Mouse (Mus musculus) heart, adult 2 months (tissue): ENCODE results near the gene Lao1. TPM values are rescaled to one million over a fixed set of nuclear protein-coding genes. Genes with fewer than 3 reads are reported as not detected.

Source experiments
- DNase-seq, 2 experiments: peaks; one replicate each; pipeline ENCODE4 v3.0.0; 2021
- H3K27ac ChIP-seq: fragments of 200-600 bp; 2 replicates; pipeline ENCODE4 v1.8.1; 2022
- H3K27me3 ChIP-seq: fragments of 200-500 bp; 2 replicates; pipeline ENCODE4 v1.6.1; 2012; ENCODE audit warnings: mild to moderate bottlenecking, low read length, inconsistent platforms, mixed read lengths; ENCODE audit not compliant: control insufficient read depth, insufficient read depth
- H3K36me3 ChIP-seq: fragments of 200-500 bp; 2 replicates; pipeline ENCODE4 v1.6.1; 2012; ENCODE audit warnings: low read length, inconsistent platforms; ENCODE audit not compliant: control insufficient read depth, insufficient read depth
- H3K4me1 ChIP-seq: fragments of 200-500 bp; 2 replicates; pipeline ENCODE4 v1.6.1; 2011; ENCODE audit warnings: low read length; ENCODE audit not compliant: control insufficient read depth, insufficient read depth
- H3K4me3 ChIP-seq: fragments of 200-600 bp; 2 replicates; pipeline ENCODE4 v1.8.1; 2022
- H3K79me2 ChIP-seq: fragments of 200-500 bp; replicated peaks from 2 replicates; pipeline ENCODE4 v1.6.1; 2012; ENCODE audit warnings: mild to moderate bottlenecking, inconsistent platforms, low read length, moderate library complexity, mixed read lengths; ENCODE audit not compliant: control insufficient read depth, insufficient read depth
- H3K9ac ChIP-seq: fragments of 200-500 bp; 2 replicates; pipeline ENCODE4 v1.6.1; 2012; ENCODE audit warnings: low read depth, mild to moderate bottlenecking, control low read depth, inconsistent platforms, low read length, mixed read lengths
- CTCF ChIP-seq: fragments of 200-600 bp; IDR thresholded peaks from 2 replicates; pipeline ENCODE4 v1.8.1; 2022; ENCODE audit warnings: antibody characterized with exemption, mild to moderate bottlenecking, moderate library complexity
- EP300 ChIP-seq: fragments of 200-500 bp; IDR thresholded peaks from 2 replicates; pipeline ENCODE4 v1.6.1; 2011; ENCODE audit warnings: low read depth, low read length, control low read depth; ENCODE audit not compliant: insufficient read depth
- POLR2A ChIP-seq: fragments of 200-500 bp; IDR thresholded peaks from 2 replicates; pipeline ENCODE4 v1.6.1; 2011; ENCODE audit warnings: mild to moderate bottlenecking, low read depth, low read length, control low read depth; ENCODE audit not compliant: insufficient read depth
- WGBS: fragments of 180-500 bp; shearing (Covaris S2); methylation state at CpG from one replicate; pipeline ENCODE4 v1.1.7; 2018; 5-methylcytosine and 5-hydroxymethylcytosine counted together
- intact Hi-C: fragments of 180-260 bp; cut with DNase I; formaldehyde crosslinking; loops from one replicate; pipeline ENCODE4 v1.15.1; 2025
- polyA plus RNA-seq: library from polyadenylated mRNA; depleted of rRNA; stranded (reverse); fragments of >200 nt; gene quantifications from 2 replicates; pipeline ENCODE4 v1.2.3, GENCODE M21; 2012; rRNA removed
- total RNA-seq, 2 experiments: library from RNA; stranded (reverse); gene quantifications; 2 replicates each; pipeline ENCODE4 v1.2.3; 2021

Gene Lao1
- total and polyA plus RNA-seq, 3 experiments = 0.20 to 0.42 TPM; not detected in 1

DNA sequence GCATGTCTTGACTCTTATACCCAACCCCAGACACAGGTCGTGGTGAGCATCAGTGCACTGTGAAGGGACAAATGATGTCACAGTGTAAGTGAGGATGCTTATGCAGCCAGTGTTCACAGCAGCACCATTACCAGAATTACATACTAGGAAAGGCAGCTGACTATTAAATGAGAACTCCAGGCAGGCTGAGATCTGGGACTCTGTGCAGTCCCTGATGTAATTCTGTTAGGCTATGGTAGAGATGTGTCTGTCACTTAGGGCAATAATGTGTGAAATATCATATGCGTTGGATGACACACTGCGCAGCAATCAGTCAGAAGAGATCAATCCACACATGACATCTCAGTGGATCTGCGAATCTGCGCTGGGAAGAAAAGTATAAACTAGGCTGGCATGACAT is 55.7 kb downstream of the Lao1 start:
- no peak overlapping the region for H3K27ac ChIP-seq
- H3K4me3 ChIP-seq = no peak overlapping the region
- H3K79me2 ChIP-seq = no peaks in the 10 kb centered on the region
- no peak for DNase-seq
- H3K9ac ChIP-seq = no peak overlapping the region
- 91% methylated on average over 5 of the region's 5 CpGs for WGBS
- H3K36me3 ChIP-seq = no peaks in the 10 kb centered on the region
- no peaks in the 10 kb centered on the region for H3K27me3 ChIP-seq
- intact Hi-C loops = no loop called here
- H3K4me1 ChIP-seq = peaks cover 2% of the 10 kb centered on the region; the same call in 1 of the 2 replicates
- TF ChIP-seq EP300 = no peak
- no peak for TF ChIP-seq POLR2A
- TF ChIP-seq CTCF = no peak

Other genes with a start within 250 kb of the Lao1 start
- gene Olfr1340, start 241.4 kb upstream of the Lao1 start, total RNA-seq = not detected
- gene Olfr1340, start 241.4 kb upstream of the Lao1 start, polyA plus RNA-seq = not detected in 2 replicates
- gene Olfr1339, start 229.4 kb upstream of the Lao1 start, total RNA-seq = not detected
- not detected in 2 replicates for gene Olfr1339, start 229.4 kb upstream of the Lao1 start, polyA plus RNA-seq
- gene Olfr1338, start 202.8 kb upstream of the Lao1 start, total RNA-seq = not detected
- not detected in 2 replicates for gene Olfr1338, start 202.8 kb upstream of the Lao1 start, polyA plus RNA-seq
- gene Olfr1337, start 179.0 kb upstream of the Lao1 start, total RNA-seq = not detected
- not detected in 2 replicates for gene Olfr1337, start 179.0 kb upstream of the Lao1 start, polyA plus RNA-seq
- gene Olfr1335, start 151.6 kb upstream of the Lao1 start, total RNA-seq = not detected
- gene Olfr1335, start 151.6 kb upstream of the Lao1 start, polyA plus RNA-seq = not detected in 2 replicates
- not detected for gene Olfr1333, start 125.3 kb upstream of the Lao1 start, total RNA-seq
- not detected in 2 replicates for gene Olfr1333, start 125.3 kb upstream of the Lao1 start, polyA plus RNA-seq
- gene Olfr1331, start 96.9 kb upstream of the Lao1 start, total RNA-seq = not detected
- not detected in 2 replicates for gene Olfr1331, start 96.9 kb upstream of the Lao1 start, polyA plus RNA-seq
- gene Olfr1330, start 73.0 kb upstream of the Lao1 start, total RNA-seq = not detected
- not detected in 2 replicates for gene Olfr1330, start 73.0 kb upstream of the Lao1 start, polyA plus RNA-seq
- gene Olfr1329, start 44.1 kb upstream of the Lao1 start, total RNA-seq = not detected
- gene Olfr1329, start 44.1 kb upstream of the Lao1 start, polyA plus RNA-seq = not detected in 2 replicates
- not detected for gene Olfr1328, start 23.0 kb upstream of the Lao1 start, total RNA-seq
- not detected in 2 replicates for gene Olfr1328, start 23.0 kb upstream of the Lao1 start, polyA plus RNA-seq
- gene Slc2a1, start 147.1 kb downstream of the Lao1 start, total RNA-seq = 10 to 100 TPM in 1 of 2 experiments, 1 to 10 TPM in 1; 8.9 to 18.9 TPM
- gene Slc2a1, start 147.1 kb downstream of the Lao1 start, polyA plus RNA-seq = 16.6 and 18.1 TPM in 2 replicates
- 10 to 100 TPM; 20.6 to 23.4 TPM for gene Zfp691, start 212.6 kb downstream of the Lao1 start, total RNA-seq
- 20.6 and 41.2 TPM in 2 replicates for gene Zfp691, start 212.6 kb downstream of the Lao1 start, polyA plus RNA-seq
- under 1 TPM in 1 of 2 experiments, not detected in 1; 0.09 TPM for gene Ermap, start 228.4 kb downstream of the Lao1 start, total RNA-seq
- 0.10 and 0.20 TPM in 2 replicates for gene Ermap, start 228.4 kb downstream of the Lao1 start, polyA plus RNA-seq
- gene Svbp, start 233.7 kb downstream of the Lao1 start, total RNA-seq = 10 to 100 TPM; 13.6 to 17.5 TPM
- 20.3 and 24.5 TPM in 2 replicates for gene Svbp, start 233.7 kb downstream of the Lao1 start, polyA plus RNA-seq